12 mouse cellular contexts compared by ENCODE assay signal in the genomic region with DNA sequence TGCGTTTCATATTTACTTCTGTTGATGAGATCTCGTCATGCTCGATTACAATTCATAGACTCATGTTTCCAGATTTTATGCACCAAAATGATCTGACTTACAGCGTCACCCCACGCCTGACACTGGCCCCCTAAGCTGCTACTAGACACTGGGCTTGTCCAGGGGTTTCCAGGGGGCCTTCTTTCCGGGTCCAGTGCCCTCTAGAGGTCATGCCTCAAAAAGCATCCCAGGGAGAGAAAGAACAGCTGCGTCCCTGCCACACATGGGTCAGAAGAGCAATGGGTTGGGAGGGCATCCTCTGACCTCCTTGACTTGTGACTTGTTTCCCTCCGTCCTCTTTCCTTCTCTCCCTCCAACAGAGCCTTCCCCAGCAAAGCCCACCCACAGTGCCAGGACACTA.
DNase-seq lines count a peak whose midpoint lies in the region; ATAC-seq and TF ChIP-seq lines count a peak whose summit lies in the region.
"Had no signal": no experiment of that assay in that cellular context is flagged by ENCODE, and none has a peak within 500 bp of the region (broad histone marks: within the 10 kb centered on the region; RNA-seq: fewer than 3 reads in every experiment).

No protein-coding gene starts in this region.

- H3K27ac ChIP-seq in heart, postnatal 0 days (ENCODE audit: low read depth), result no peak overlapping the region
- no peak overlapping the region for H3K27ac ChIP-seq in heart, embryonic 11.5 days (ENCODE audit: low read depth, low read length)
- H3K27ac ChIP-seq in midbrain, embryonic 11.5 days (ENCODE audit: low read depth, low read length), result no peak overlapping the region
- H3K27ac ChIP-seq in midbrain, embryonic 16.5 days (ENCODE audit: low read length), result no peak overlapping the region
- H3K27ac ChIP-seq: kidney, embryonic 15.5 days; macrophage had no signal

- TF ChIP-seq CTCF in heart, postnatal 0 days (IDR thresholded peaks at IDR 0.05; ENCODE audit: low read depth), result peak; percentile 20

- H3K36me3 ChIP-seq in heart, postnatal 0 days (replicated peaks; ENCODE audit: control insufficient read depth, insufficient read depth, low read length), result no peaks in the 10 kb centered on the region
- H3K36me3 ChIP-seq in heart, embryonic 11.5 days (ENCODE audit: control insufficient read depth, insufficient read depth, low read length), result no peaks in the 10 kb centered on the region
- no peaks in the 10 kb centered on the region for H3K36me3 ChIP-seq in midbrain, embryonic 11.5 days (ENCODE audit: control insufficient read depth, insufficient read depth, low read length)
- H3K36me3 ChIP-seq in midbrain, embryonic 16.5 days (ENCODE audit: control insufficient read depth, insufficient read depth, low read length), result no peaks in the 10 kb centered on the region
- H3K36me3 ChIP-seq: kidney, embryonic 15.5 days had no signal

- DNase-seq in heart, postnatal 0 days (ENCODE audit: low spot score), result no peak
- DNase-seq in midbrain, embryonic 11.5 days (ENCODE audit: low spot score, missing footprints), result peak; percentile 92
- DNase-seq in embryo, embryonic 10 days (ENCODE audit: low spot score), result peak; percentile 60
- peak; percentile 42 for DNase-seq in retina, postnatal 7 days (ENCODE audit: low read depth, low spot score)
- no peak for DNase-seq in adrenal gland, adult 2 months
- no peak for DNase-seq in adrenal gland, postnatal 36 days
- DNase-seq: adrenal gland, postnatal 10 days; cerebellum, postnatal 25 days had no signal

- no peak overlapping the region for H3K4me2 ChIP-seq in heart, postnatal 0 days (ENCODE audit: low read depth, low read length)
- no peak overlapping the region for H3K4me2 ChIP-seq in heart, embryonic 11.5 days
- no peak overlapping the region for H3K4me2 ChIP-seq in midbrain, embryonic 11.5 days
- no peak overlapping the region for H3K4me2 ChIP-seq in midbrain, embryonic 16.5 days (ENCODE audit: low read length)
- H3K4me2 ChIP-seq: kidney, embryonic 15.5 days had no signal

- WGBS in heart, postnatal 0 days, result 25% methylated on average over 8 of the region's 8 CpGs
- WGBS in heart, embryonic 11.5 days (ENCODE audit: insufficient replicate concordance), result 35% methylated on average over 8 of the region's 8 CpGs
- WGBS in midbrain, embryonic 11.5 days, result 38% methylated on average over 8 of the region's 8 CpGs
- WGBS in midbrain, embryonic 16.5 days, result 34% methylated on average over 8 of the region's 8 CpGs

- no peak for ATAC-seq in heart, postnatal 0 days (ENCODE audit: insufficient read depth, low read depth)
- no peak for ATAC-seq in heart, embryonic 11.5 days (replicated peaks; ENCODE audit: insufficient number of reproducible peaks, low FRiP score, low TSS enrichment)
- no peak for ATAC-seq in midbrain, embryonic 11.5 days (ENCODE audit: low FRiP score)
- ATAC-seq in midbrain, embryonic 16.5 days, result no peak

- H3K9ac ChIP-seq in heart, postnatal 0 days (replicated peaks; ENCODE audit: low read depth, low read length), result no peak overlapping the region
- no peak overlapping the region for H3K9ac ChIP-seq in heart, embryonic 11.5 days (ENCODE audit: low read depth, low read length)
- H3K9ac ChIP-seq in midbrain, embryonic 11.5 days (ENCODE audit: low read length), result no peak overlapping the region
- no peak overlapping the region for H3K9ac ChIP-seq in midbrain, embryonic 16.5 days (ENCODE audit: low read depth, low read length)
- H3K9ac ChIP-seq: kidney, embryonic 15.5 days had no signal

- no peak for TF ChIP-seq EP300 in heart, postnatal 0 days (IDR thresholded peaks at IDR 0.05; ENCODE audit: low read depth)

- H3K4me3 ChIP-seq in heart, postnatal 0 days (ENCODE audit: low read depth, low read length), result no peak overlapping the region
- H3K4me3 ChIP-seq in heart, embryonic 11.5 days (ENCODE audit: low read depth, low read length), result no peak overlapping the region
- H3K4me3 ChIP-seq in midbrain, embryonic 11.5 days (ENCODE audit: low read depth, low read length), result no peak overlapping the region
- no peak overlapping the region for H3K4me3 ChIP-seq in midbrain, embryonic 16.5 days (ENCODE audit: low read depth, low read length)
- H3K4me3 ChIP-seq: kidney, embryonic 15.5 days had no signal

- H3K4me1 ChIP-seq in heart, postnatal 0 days (ENCODE audit: control insufficient read depth, insufficient read depth), result no peaks in the 10 kb centered on the region
- no peaks in the 10 kb centered on the region; the same call in 1 of the 2 replicates for H3K4me1 ChIP-seq in heart, embryonic 11.5 days (ENCODE audit: control insufficient read depth, insufficient read depth, low read length)
- H3K4me1 ChIP-seq in midbrain, embryonic 11.5 days (ENCODE audit: control insufficient read depth, insufficient read depth, low read length), result peaks cover 11% of the 10 kb centered on the region; the same call in 1 of the 2 replicates
- H3K4me1 ChIP-seq in midbrain, embryonic 16.5 days (ENCODE audit: control insufficient read depth, insufficient read depth, low read length), result no peaks in the 10 kb centered on the region

- no peaks in the 10 kb centered on the region; the same call in 1 of the 2 replicates for H3K9me3 ChIP-seq in heart, postnatal 0 days (replicated peaks; ENCODE audit: control insufficient read depth, low read length)
- no peaks in the 10 kb centered on the region for H3K9me3 ChIP-seq in heart, embryonic 11.5 days (replicated peaks; ENCODE audit: control insufficient read depth, low read length)
- H3K9me3 ChIP-seq in midbrain, embryonic 11.5 days (ENCODE audit: control insufficient read depth, low read length), result no peaks in the 10 kb centered on the region
- H3K9me3 ChIP-seq in midbrain, embryonic 16.5 days (replicated peaks; ENCODE audit: control insufficient read depth, low read length, poor library complexity, severe bottlenecking), result no peaks in the 10 kb centered on the region
- H3K9me3 ChIP-seq: kidney, embryonic 15.5 days had no signal

- H3K27me3 ChIP-seq in heart, postnatal 0 days (ENCODE audit: control insufficient read depth, insufficient read depth, low read length), result peaks cover 16% of the 10 kb centered on the region
- H3K27me3 ChIP-seq in heart, embryonic 11.5 days (ENCODE audit: control insufficient read depth, insufficient read depth, low read length), result peaks cover 20% of the 10 kb centered on the region
- peaks cover 2% of the 10 kb centered on the region for H3K27me3 ChIP-seq in midbrain, embryonic 11.5 days (ENCODE audit: control insufficient read depth, insufficient read depth, low read length)
- H3K27me3 ChIP-seq in midbrain, embryonic 16.5 days (ENCODE audit: control insufficient read depth, insufficient read depth, low read depth, low read length), result no peaks in the 10 kb centered on the region

Comparison
In these comparisons a context has a peak if more than half of its experiments do, and no peak if none do; other contexts are left out.
1. DNase-seq: peak in midbrain, embryonic 11.5 days (single experiment), embryo, embryonic 10 days (single experiment) and retina, postnatal 7 days (single experiment); none in heart, postnatal 0 days (single experiment), adrenal gland, adult 2 months (single experiment) and adrenal gland, postnatal 36 days (0 of 2).